Mouse (Mus musculus) spleen, postnatal 4 days (tissue): Measurements from ENCODE around the gene Fpr1.
A peak's percentile ranks its signal among the peaks of the same experiment; 100 is the strongest.
"Not testable (repeated sequence)": the region's sequence is repeated elsewhere in the genome, so short reads cannot be mapped to it uniquely, and the experiment has no call there.

Experiments
- DNase-seq, 2 experiments: peaks; one replicate each; pipeline ENCODE4 v3.0.0; 2022; ENCODE audit warnings: low spot score in 2 of 2

Fpr1 gene

DNA sequence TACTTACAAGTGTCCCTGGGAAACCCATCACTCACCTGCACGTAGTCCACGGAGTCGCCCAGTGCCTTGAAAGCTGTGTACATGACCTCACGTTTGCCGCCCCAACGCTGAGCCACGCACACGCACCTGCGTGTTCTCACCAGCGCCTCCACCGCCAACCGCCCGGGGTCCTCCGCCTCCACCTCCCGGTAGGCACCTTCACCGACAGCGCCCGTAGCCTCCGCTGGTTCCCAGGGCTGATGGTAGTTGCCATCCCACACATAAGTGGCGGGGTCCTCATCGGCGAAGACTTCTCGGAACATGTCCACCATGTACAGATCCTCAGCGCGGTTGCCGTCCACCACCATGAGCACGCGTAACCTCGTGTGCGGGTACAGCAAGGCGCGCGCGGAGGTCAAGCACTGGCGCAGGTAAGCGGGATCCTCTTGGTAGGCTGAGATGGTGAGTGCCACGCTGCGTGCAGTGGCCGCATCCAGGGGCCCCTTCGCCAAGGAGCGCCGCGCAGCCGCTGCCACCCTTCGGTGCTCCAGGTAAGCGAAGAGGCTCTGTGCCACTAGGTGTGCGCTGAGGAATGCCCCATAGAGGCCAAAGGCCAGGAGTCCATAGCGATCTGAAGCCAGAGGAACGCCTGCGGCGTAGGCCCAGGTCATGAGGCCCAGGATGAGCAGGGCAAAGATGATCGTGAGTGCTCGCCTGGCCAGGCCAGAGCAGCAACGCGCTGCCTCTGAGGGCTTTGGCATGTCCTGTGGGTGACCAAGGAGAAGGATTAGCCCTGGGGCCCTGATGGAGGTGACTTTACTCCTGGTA lies 33.6 kb downstream of the Fpr1 start:
- DNase-seq, result no peak

DNA sequence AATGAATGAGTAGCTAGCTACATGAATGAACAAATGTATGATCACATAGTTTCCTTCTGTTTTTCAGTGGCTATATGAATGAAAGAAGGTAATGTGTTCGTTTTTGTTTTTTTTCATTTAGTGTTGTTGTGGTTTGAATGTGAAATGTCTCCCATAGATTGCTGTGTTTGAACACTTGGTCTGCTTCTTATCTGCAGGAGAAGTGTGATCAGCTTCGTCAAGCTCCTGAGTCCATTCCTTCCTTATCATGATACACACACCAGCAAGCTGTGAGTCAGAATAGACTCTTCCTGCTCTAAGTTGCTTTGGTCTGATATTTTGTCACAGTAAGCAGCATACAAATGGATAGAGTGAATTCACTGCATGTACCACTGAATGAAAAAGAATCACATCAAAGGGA lies 34.8 kb downstream of the Fpr1 start:
- no peak for DNase-seq

DNA sequence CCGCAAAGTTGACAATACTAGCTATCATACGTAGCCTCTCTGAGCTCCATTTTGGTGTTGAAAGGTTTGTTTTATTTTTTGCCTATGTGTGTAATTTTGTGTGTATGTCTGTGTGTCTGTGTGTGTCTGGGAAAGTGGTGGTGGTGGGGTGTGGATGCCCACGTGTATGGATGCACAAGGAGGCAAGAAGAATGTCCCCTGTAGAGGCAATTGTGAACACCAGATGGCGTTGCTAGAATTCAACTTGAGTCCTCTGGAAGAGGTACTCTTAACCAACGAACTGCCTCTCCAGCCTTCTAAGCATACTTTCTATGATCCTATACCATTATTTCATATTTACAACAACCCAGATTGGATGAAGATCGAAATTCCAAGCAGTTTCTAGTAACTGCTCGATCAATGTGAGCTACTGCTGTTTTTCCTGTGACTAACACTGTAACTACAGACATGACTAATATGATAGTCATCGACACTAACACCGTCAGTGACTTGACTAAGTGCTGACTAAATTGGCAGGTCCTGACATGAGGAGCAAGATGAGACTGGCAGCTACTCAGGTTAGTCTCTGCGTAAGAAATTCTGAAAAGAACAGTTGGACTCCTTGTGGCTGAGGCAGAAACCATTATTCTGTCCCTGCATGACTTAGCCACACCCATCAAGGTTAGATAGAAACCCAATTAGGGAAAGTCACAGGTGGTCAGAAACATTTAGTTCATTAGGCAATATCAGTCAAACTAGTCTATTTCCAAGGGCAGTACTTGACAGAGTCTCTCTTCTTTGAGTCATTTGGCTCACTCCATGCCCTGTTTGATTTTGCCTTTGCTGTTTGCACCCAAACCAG lies 38.3 kb downstream of the Fpr1 start:
- DNase-seq, result no peak

DNA sequence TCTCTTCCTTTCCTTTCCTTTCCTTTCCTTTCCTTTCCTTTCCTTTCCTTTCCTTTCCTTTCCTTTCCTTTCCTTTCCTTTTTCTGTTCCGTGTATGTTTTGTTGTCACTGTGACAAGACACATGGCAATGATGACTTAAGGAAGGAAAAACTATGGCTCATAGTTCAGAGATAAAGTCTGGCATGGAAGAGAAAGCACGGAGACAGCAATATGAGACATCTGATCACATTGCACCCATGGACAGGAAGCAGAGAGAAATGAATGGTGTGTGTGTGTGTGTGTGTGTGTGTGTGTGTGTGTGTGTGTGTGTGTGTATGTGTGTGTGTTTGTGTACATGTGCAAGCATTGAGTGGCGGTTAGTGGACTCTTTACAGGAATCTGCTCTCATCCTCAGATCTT lies 39.1 kb downstream of the Fpr1 start:
- not testable (repeated sequence) for DNase-seq

DNA sequence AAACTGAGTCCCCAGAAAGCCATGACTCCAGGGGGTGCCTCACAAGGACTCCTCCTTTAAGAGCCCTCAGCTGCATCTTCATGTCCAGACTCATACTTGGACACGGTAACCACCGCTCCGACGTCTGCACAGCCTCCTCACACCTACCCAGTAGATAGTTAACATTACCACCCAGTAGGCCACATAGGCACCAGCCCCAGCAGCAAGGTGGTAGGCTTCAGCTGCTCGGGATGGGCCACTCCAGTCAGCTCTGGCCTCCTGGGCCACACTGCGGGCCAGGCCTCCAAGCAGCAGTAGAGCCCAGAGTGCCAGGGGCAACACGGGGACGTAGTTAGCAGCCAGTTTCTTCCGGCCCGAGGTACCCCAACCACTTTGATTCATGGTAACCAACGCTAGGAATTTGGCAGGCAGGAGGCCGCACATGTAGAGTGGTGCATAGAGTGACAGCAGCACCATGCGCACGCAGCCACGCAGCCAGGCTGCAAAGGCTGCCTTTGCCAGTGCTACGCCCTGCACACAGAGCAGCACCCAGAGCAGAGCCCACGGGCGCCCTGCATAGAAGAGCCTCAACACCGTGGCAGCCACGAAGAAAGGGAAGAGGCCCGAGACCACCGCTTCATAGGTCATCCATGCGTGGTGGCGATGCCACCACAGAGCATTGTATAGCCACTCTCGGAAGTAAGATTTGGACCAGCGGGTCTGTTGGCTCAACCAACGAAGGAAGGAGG lies 40.0 kb downstream of the Fpr1 start:
- no peak for DNase-seq

DNA sequence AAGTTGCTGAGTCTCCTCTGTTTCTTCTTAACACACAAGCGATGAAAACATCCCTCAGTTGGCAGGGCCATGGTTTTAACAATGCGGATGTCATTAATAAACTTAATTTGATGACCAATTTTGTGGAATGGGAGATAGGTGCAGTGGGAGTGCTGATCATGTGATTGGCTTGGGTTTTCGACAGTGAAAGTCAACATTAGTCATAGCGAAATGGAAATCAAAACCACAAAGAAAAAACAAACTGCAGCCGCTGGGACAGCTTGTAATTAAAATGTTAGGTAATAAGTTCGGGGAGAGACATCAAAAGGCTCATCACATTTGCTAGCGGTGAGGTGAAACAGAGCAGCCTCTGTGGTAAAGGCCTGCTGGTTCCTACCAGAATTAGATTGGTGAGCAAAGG lies 42.9 kb downstream of the Fpr1 start:
- DNase-seq, result no peak

DNA sequence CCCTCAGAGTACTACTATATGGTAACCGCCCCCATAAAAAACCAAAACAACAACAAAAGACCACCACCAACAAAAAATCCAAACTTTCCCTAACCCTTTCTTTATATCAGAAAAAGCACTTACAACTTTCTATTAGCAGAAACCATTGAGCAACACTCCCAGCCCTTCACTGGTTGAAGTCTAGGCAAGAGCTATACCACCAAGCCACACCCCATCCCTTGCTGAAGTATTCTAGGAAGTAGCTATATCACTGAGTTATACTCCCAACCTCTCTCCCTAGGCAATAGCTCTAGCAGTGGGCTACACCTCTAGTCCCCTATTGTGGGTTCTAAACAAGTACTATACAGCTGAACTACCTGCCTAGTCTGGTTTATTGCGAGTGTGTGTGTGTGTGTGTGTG lies 44.5 kb downstream of the Fpr1 start:
- DNase-seq, result no peak

DNA sequence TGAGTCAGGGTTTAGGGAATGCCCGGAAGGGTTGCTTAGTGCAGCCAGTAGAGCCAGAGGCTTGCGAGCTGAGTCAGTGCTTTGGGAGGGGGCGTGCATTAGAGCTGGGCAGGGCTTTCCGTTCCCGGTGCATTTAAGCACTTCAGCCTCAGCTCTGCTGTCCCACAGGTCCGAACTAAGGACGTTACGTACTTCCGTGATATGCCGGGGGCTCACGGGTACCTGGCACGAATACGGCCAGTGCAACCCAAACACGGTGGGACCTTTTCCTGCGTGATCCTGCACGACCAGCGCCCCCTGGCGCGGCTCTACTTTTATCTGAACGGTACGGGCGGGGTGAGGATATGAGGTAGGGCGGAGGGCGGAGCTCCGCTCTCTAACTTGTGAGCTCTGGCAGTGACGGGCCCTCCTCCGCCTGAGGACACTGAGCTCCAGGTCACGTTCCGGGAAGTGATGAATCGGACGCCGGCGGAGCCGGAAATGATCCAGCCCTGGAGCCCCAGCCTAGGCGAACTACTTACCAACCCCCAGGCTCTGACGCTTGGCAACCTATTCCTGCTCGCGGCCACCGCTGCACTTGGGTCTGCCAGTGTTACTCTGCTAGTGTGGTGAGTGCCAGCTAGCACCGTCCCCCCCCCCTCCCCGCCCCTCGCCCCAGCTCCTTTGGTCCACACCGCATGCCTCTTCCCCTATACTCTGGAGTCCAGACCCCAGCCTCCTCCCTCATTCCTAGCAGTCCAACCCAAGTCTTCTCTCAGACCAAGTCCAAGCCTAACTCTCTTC lies 45.6 kb downstream of the Fpr1 start:
- peak; percentile 86 to 91 for DNase-seq

DNA sequence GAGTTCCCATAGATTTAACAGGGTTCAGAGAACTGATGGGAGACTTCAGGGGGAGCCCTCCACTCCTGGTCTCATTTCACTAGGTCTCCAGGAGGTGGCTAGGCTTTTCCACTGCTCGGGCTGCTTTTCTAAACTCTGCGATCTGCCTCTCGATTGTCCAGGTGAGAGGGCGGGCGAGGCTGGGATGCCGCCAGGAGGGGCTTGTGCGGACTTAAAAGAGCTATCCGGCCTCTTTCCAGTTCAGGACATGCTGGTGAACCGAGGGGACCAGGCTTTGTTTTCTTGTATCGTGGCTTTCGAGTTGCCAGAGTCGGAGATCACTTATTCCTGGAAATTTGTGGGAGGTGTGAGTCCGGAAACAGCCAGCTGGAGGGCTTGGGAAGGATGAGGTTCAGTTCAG lies 46.3 kb downstream of the Fpr1 start:
- DNase-seq, result no peak

DNA sequence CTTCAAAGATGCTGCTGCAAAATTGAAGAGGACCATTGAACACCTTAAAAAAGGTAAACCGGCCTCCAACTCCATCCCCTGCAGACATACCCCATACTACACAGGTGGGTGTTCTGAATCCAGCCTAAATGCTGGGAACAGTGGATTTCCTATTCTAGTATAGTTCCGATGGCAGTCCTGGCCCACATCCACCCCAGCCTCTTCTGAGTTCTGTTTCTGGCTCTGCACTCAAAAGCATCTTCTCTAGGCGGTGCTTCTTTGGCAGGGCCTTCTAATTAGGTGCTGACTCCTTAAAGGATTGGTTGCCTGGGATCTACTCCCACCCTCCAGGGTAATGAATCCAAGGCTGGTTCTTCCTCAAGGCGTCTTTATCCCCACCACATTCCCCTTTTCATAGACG lies 47.6 kb downstream of the Fpr1 start:
- no peak for DNase-seq

DNA sequence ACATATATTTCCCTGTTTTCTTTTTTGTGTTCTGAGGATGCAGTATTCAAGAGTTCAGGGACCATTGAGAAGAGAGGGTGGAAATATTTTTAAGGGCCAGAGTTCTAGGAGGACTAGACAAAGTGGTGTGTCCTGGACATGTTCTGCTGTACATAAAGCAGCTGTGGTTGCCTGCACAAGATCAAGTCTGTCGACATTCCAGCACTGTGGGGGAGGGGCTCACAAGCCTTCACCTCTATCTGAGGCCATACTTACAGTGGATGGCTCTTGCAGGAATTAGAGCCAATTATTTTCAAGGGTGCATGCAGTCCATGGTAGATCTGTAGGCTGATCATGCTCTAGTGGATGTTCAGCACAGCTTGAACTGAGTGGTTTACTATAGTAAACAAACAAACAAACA lies 48.8 kb downstream of the Fpr1 start:
- DNase-seq, result no peak

DNA sequence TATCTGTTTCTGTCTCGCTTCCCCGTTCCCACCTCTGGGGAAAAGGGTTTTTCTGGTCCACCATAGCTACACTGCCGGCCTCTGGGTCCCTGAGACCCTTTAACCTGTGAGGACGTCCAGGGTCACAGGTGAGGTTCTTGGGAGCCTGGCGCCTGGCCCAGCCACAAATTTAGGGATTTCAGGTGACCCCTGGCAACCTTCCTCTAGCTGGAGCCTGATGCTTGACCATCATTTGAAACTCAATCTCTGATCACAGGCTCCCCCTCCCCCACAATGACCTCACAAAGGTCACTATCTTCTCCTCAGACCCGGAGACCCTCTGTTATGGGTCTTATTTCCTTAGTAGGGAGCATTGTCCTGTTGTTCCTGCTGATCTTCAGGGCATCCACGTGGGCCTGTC lies 53.0 kb downstream of the Fpr1 start:
- DNase-seq, result no peak

DNA sequence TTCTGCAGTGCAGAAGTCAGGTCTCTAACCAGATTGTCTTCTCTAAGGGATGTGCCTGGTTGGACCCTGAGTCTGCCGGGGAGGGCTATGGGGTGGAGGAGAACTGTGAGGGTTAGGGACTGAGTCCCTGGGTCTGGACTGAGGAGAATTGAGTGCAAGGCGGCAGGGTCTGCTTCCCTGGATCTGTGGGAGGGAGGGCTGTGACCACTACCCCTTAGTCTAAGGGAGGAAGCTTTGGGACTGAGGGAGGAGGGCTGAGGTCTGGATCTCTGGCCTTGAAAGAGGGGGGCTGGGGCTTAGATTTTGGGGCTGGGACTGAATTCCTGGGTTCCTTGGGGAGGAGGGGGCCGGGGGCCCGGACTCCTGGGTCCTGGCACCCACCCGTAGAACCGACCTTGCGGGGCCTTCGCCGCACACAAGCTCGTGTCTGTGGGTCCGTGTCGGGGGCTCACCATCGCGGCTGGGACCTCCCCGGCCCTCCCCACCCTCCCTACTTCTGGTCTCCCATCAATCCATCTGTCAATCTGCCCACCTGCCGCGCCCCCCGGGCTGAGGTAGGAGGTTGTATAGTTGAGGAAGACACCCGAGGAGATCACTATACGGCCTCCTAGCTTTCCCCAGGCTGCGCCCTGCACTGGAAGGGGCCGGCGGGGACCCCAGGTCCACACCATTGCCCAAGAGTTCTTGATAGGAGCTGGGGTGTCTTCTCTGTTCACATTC lies 53.8 kb downstream of the Fpr1 start:
- no peak for DNase-seq

DNA sequence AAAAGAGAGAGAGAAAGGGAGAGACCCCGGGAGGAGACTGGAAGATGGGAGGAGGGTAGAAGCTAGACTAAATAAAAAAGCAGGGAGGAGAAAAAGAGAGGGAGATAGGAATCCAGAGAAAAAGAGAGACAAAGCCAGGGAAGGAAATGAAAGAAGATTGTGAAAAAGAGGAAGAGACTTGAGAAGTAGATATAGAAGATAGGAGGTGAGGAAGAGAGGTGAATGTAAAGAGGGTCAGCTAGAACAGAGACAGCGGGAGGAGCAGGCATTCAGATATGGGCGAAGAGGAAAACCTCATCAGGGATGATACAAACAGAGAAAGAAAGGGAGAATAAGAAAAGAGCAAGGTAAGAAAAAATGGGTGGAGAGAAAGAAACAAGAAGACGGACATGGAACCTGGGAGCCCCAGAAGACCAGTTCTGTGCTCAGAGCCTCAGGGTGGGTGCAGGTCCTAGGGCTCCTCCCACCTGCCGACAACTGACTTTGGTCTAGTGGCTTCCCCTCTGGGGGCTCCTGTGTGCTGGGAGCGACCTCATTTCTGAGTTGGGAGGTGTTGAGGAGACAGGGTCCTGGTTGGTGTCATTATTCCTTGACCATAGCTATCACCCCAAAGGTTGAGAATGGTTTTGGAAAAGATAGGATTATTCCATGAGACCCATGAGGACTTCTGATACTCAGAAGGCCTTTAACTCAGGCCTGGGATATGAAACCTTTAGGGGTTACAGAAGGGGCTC lies 54.5 kb downstream of the Fpr1 start:
- no peak for DNase-seq

DNA sequence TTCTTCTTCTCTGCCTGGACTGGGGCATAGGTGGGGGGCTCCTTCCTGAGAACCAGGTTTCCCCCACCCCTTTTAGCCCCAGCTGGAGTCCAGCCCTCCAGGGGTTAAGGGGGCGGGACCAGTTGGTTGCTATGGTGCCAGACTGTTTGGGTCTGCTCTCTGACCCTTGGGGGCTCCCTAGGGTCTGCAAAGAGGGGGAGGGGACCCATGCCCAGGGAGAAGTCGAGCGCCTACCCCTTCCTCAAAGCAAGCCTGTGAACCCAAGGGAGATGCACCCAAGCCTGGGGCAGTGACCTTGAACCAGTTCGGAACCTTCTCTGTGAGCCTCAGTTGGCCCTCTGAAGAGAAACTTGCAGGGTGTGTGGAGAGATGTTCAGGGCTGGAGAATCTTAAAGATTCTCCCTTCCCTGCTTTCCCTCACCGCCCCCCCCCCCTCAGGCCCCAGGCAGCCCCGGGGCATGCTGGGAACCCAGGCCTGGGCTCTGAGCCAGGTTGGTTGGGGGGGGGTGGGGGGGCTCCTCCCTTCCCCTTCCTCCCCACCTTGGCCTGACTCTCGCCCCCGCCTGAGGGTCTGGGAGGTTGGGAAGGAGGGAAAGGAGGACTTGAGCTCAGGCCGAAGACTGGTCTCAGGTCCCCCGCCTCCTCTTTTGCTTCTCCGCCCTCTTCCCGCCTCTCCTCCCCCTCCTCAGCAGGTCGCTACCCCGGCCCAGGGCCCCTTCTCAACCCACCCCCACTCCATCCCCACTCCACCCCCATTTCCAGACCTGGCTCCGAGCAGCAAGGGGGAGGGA lies 55.4 kb downstream of the Fpr1 start:
- no peak for DNase-seq

DNA sequence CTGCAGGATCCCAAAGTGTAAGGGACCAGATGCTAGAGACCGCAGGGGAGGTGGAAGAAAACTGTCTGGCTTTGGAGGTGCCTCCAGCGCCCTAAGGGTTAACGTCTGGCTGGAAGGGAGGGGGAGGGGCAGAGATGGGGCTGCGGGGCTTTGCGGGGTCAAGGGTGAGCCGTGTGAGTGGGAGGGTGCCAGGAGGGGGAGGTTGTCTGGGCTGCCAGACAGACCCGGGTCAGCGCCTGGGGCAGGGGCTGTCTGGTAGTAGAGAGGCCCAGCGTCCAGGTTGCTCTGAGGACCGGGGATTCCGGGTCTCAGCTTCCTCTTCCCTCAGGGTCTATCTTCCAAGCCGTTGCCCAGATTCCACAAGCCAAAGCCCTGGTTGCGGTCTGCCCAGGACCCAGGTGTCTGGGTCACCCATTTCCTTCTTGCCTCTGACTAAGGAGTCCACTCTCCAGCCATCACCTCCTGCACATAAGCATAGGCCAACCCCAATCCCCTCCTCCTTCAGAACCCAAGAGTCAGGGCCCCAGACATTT lies 56.0 kb downstream of the Fpr1 start:
- DNase-seq, result no peak

DNA sequence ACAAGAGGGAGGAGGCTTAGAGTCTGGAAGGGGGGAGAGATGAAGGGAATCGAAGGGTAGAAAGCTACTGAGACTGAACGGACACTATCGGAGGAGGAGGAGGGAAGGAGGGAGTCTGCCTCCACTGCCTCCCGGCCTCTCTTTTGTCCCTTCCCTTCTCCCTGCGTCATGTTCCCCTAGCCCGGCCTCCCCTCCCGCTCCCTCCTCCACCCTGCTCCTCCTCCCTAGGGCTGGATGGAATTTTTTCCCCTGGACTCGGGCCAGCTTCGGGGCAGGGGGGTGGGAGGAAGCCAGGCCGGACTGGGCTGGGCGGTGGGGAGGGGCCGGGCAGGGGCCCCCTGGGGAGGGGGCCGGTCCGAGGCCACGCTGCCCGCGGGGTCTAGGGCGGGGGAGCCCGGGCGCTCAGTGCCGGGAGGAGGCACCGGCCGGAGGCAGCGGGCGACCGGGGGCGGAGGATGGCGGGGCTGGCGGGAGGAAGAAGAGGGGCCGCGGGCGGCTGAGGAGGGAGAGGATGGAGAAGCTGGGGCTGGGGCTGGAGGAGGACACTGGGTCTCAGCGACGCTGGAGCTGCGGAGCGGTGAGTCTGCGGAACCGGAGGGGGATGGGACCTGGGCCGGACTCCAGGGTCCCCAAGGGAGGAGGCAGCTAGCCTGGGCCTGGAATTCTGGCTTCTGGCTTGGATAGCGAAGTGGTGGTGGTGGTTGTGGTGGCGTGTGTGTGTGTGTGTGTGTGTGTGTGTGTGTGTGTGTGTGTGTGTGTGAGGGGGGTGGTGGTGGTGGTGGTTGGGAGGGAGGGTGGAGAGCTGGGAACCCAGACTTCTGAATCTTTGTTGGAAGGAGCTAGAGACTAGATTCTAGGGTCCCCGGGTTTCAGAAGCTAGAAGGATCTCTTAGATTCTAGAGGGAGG lies 56.7 kb downstream of the Fpr1 start, which contains the start of gene Spaca6:
Spaca6 (plus strand) TSS at position 408 of the 907 bp plus-strand sequence.
- peak; percentile 37 to 69 for DNase-seq
